Mouse (Mus musculus) liver, embryonic 14.5 days (tissue): ENCODE results near the gene Tceanc2. TPM values are rescaled to one million over a fixed set of nuclear protein-coding genes. Genes with fewer than 3 reads are reported as not detected.
A peak's percentile ranks its signal among the peaks of the same experiment; 100 is the strongest.

Experiments used
- ATAC-seq: fragments of 200-750 bp; cut with Nextera tagmentation; 2 replicates; pipeline ENCODE4 v1.8.0; 2017; ENCODE audit warnings: moderate number of reproducible peaks, mild to moderate bottlenecking, moderate library complexity; ENCODE audit not compliant: insufficient read depth
- DNase-seq, 3 experiments: peaks; one replicate each; pipeline ENCODE4 v3.0.0-alpha.2; 2012 to 2013; ENCODE audit warnings: low read depth in 3 of 3, low spot score in 3 of 3
- H3K27ac ChIP-seq: fragments of 300-500 bp; sonication (generic); 2 replicates; pipeline ENCODE4 v1.5.1; 2014; ENCODE audit warnings: moderate library complexity, mild to moderate bottlenecking, control low read depth, inconsistent platforms
- H3K27me3 ChIP-seq: fragments of 300-500 bp; sonication (generic); 2 replicates; pipeline ENCODE4 v1.6.1; 2014; ENCODE audit warnings: mild to moderate bottlenecking, low read length, moderate library complexity; ENCODE audit not compliant: control insufficient read depth, insufficient read depth
- H3K36me3 ChIP-seq: fragments of 300-500 bp; sonication (generic); replicated peaks from 2 replicates; pipeline ENCODE4 v1.6.1; 2014; ENCODE audit warnings: low read depth; ENCODE audit not compliant: control insufficient read depth, insufficient read depth
- H3K4me1 ChIP-seq, 2 experiments: fragments of 200-500 bp in 1 of 2; fragments of 300-500 bp in 1 of 2; sonication (generic) in 1 of 2; replicated peaks; 2 replicates each; pipeline ENCODE4 v1.6.1; 2012 to 2014; ENCODE audit warnings: antibody characterized with exemption in 1 of 2, inconsistent platforms in 1 of 2, low read length in 1 of 2; ENCODE audit not compliant: control insufficient read depth in 2 of 2, insufficient read depth in 2 of 2
- H3K4me2 ChIP-seq: fragments of 300-500 bp; sonication (generic); 2 replicates; pipeline ENCODE4 v1.6.1; 2014; ENCODE audit warnings: low read depth, mild to moderate bottlenecking, control low read depth, moderate library complexity
- H3K4me3 ChIP-seq, 2 experiments: fragments of 200-500 bp in 1 of 2; fragments of 300-500 bp in 1 of 2; sonication (generic) in 1 of 2; 2 replicates each; pipeline ENCODE4 v1.5.1; 2012 to 2014; ENCODE audit warnings: low read depth in 2 of 2, low read length in 2 of 2, mild to moderate bottlenecking in 2 of 2, control low read depth in 1 of 2, inconsistent platforms in 1 of 2, moderate library complexity in 1 of 2; ENCODE audit not compliant: insufficient read depth in 1 of 2
- H3K9ac ChIP-seq: fragments of 300-500 bp; sonication (generic); replicated peaks from 2 replicates; pipeline ENCODE4 v1.6.1; 2014; ENCODE audit warnings: mild to moderate bottlenecking, control low read depth, moderate library complexity
- H3K9me3 ChIP-seq: fragments of 300-500 bp; sonication (generic); 2 replicates; pipeline ENCODE4 v1.6.1; 2016; ENCODE audit warnings: low read length, mixed read lengths; ENCODE audit not compliant: control insufficient read depth
- CTCF ChIP-seq: IDR thresholded peaks from 2 replicates; pipeline ENCODE4 v1.5.1; 2016; ENCODE audit warnings: antibody characterized with exemption, low read depth, control low read depth
- EP300 ChIP-seq: IDR thresholded peaks from 2 replicates; pipeline ENCODE4 v1.6.1; 2016; ENCODE audit warnings: antibody characterized with exemption, low read depth
- WGBS: fragments of 180-500 bp; shearing (Covaris S2); extraction: QIAGEN DNeasy Blood & Tissue Kit; methylation state at CpG from one replicate; pipeline ENCODE4 v1.1.7; 2014; ENCODE audit not compliant: insufficient replicate concordance; 5-methylcytosine and 5-hydroxymethylcytosine counted together
- polyA plus RNA-seq, 2 experiments: library from polyadenylated mRNA; depleted of rRNA in 1 of 2; stranded (reverse) in 1 of 2; unstranded in 1 of 2; fragments of >200 nt; fragmentation: Nextera tagmentation in 1 of 2; extraction: Ambion mirVana in 1 of 2; gene quantifications; 2 replicates each; pipeline versions ENCODE4 v1.2.1 to v1.2.3; 2012 to 2014

Tceanc2 gene
- polyA plus RNA-seq, 2 experiments, result 5.5 to 24.2 TPM

GRCm38 (mm10) chr4:107196454-107196853, 17.5 kb upstream of the Tceanc2 start:
- 86% methylated on average over 2 of the region's 2 CpGs for WGBS
- H3K4me1 ChIP-seq, result no peaks in the 10 kb centered on the region
- no peak overlapping the region for H3K4me3 ChIP-seq
- H3K27me3 ChIP-seq, result no peaks in the 10 kb centered on the region
- no peak for DNase-seq
- ATAC-seq, result no peak
- H3K9me3 ChIP-seq, result no peaks in the 10 kb centered on the region
- TF ChIP-seq EP300 (no peak), CTCF (no peak)
- no peak overlapping the region for H3K4me2 ChIP-seq
- no peak overlapping the region for H3K9ac ChIP-seq
- peaks cover 63% of the 10 kb centered on the region for H3K36me3 ChIP-seq
- H3K27ac ChIP-seq, result no peak overlapping the region

DNA sequence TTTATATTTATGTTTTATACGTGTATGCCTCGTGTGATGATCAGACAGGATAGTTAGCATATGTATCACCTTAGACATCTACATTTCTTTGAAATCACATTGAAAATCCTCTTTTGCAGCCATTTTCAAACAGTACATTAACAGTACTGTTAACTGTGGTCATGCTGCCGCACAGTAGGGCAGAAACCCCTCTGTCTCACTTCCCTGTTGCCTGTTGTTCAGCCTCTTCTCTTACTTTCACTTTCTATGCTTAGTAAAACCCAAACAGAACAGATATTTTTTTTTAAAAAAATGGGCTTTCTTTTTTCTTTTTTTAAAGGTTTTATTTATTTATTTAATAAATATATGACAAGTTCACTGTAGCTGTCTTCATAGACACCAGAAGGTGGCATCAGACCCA, 14.9 kb upstream of the Tceanc2 start:
- Histone ChIP-seq H3K36me3 (peaks cover 61% of the 10 kb centered on the region), H3K4me1 (no peaks in the 10 kb centered on the region), H3K4me2 (no peak overlapping the region), H3K27ac (no peak overlapping the region), H3K9me3 (no peaks in the 10 kb centered on the region), H3K9ac (no peak overlapping the region), H3K4me3 (no peak overlapping the region), H3K27me3 (no peaks in the 10 kb centered on the region)
- ATAC-seq (no peak), DNase-seq (no peak)
- TF ChIP-seq CTCF, result no peak
- TF ChIP-seq EP300, result no peak
- 85% methylated on average over 3 of the region's 3 CpGs for WGBS

GRCm38 (mm10) chr4:107185703-107186102, 6.8 kb upstream of the Tceanc2 start:
- Histone ChIP-seq H3K27me3 (no peaks in the 10 kb centered on the region), H3K27ac (no peak overlapping the region), H3K9me3 (no peaks in the 10 kb centered on the region), H3K4me1 (peaks cover 19 to 21% of the 10 kb centered on the region in 2 experiments), H3K4me2 (no peak overlapping the region), H3K36me3 (peaks cover 38% of the 10 kb centered on the region), H3K9ac (no peak overlapping the region), H3K4me3 (no peak overlapping the region)
- ATAC-seq, result no peak
- 90% methylated on average over 3 of the region's 3 CpGs for whole genome bisulfite sequencing
- TF ChIP-seq CTCF (no peak), EP300 (no peak)
- DNase-seq, result no peak

DNA sequence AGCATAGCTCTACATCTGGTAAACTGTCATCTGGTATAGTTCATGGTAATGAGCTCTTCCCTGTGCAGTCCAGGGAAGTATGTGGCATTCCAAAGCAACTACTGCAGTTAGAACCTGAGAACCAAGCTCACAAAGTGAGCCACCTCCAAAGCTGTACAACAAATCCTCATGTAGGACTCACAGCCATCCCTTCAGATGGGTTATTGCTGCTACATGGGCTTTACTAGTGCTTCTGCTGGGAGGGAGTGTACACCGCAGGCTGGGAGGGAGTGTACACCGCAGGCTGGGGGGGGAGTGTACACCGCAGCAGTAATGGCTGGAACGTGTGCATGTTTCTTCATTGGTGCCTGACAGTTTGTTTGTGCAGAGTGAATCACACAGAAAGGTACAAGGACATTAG, 4.3 kb upstream of the Tceanc2 start:
- Histone ChIP-seq H3K9ac (no peak overlapping the region), H3K4me3 (no peak overlapping the region), H3K9me3 (no peaks in the 10 kb centered on the region), H3K36me3 (peaks cover 21% of the 10 kb centered on the region), H3K27me3 (no peaks in the 10 kb centered on the region), H3K4me1 (peaks cover 25 to 28% of the 10 kb centered on the region in 2 experiments), H3K27ac (peak overlapping the region; percentile 26), H3K4me2 (peak overlapping the region; percentile 23; the same call in 1 of the 2 replicates)
- 51% methylated on average over 4 of the region's 4 CpGs for WGBS
- TF ChIP-seq CTCF, result no peak
- no peak for TF ChIP-seq EP300
- ATAC-seq (no peak), DNase-seq (no peak)

- TF ChIP-seq EP300, result peak; percentile 71
- no peak for TF ChIP-seq CTCF
- peak overlapping the region; percentile 26 for H3K27ac ChIP-seq
- peaks cover 17% of the 10 kb centered on the region for H3K36me3 ChIP-seq
- peak in 2 of 3 experiments; percentile 39 to 52 for DNase-seq
- WGBS, result 17% methylated on average over 2 of the region's 2 CpGs
- no peak overlapping the region for H3K4me3 ChIP-seq
- peak overlapping the region; percentile 38 for H3K4me2 ChIP-seq
- H3K4me1 ChIP-seq, result peaks cover 25 to 28% of the 10 kb centered on the region in 2 experiments
- H3K9me3 ChIP-seq, result no peaks in the 10 kb centered on the region
- no peaks in the 10 kb centered on the region for H3K27me3 ChIP-seq
- ATAC-seq, result no peak
- H3K9ac ChIP-seq, result no peak overlapping the region
These were observed 3.9 kb upstream of the Tceanc2 start for GRCm38 (mm10) chr4:107182796-107183195.
